Mouse (Mus musculus) liver, postnatal 0 days (tissue): ENCODE measurements at regions not wholly inside any gene's neighbourhood (a gene's known extent, or its start where the extent isn't known, plus 50 kb on each side); places are given as distances from the start of the nearest gene placed in this dataset.

Experiments
- CTCF ChIP-seq: sonication (generic); IDR thresholded peaks from 2 replicates; pipeline ENCODE4 v1.5.1; 2016; ENCODE audit warnings: antibody characterized with exemption, low read depth
- EP300 ChIP-seq: IDR thresholded peaks from 2 replicates; pipeline ENCODE4 v1.6.1; 2016; ENCODE audit warnings: antibody characterized with exemption, low read depth, mild to moderate bottlenecking

DNA sequence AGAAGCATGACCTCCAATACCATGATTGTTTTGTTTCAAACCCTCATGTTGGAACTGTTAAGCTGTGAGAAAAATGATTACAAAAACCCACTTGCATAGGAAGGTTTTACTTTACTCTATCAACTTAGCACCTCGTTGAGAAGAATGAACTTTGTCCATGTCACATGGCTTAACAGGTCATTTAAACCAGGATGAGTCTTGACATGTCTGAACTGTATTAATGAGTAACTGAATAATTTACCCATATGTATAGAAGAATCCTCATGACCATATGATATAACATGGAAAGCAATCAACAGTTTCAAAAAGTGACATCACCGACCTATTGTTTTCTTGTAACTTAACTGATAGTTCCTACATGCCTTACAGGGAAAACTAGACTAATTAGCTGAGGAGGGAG, 153.3 kb upstream of the Hccs start:
- TF ChIP-seq CTCF, result no peak
- TF ChIP-seq EP300, result no peak
